Mouse (Mus musculus) embryonic fibroblast, embryonic 13.5 days (primary cell): Measurements from ENCODE around the gene Arpc2.

ENCODE experiments used
- CTCF ChIP-seq: IDR thresholded peaks from 2 replicates; pipeline ENCODE4 v1.5.1; 2011; ENCODE audit warnings: mild to moderate bottlenecking, control low read depth, low read length, moderate library complexity, borderline replicate concordance; ENCODE audit not compliant: insufficient read depth
- POLR2A ChIP-seq: IDR thresholded peaks from 2 replicates; pipeline ENCODE4 v1.6.1; 2011; ENCODE audit warnings: low read depth, mild to moderate bottlenecking, control low read depth, low read length, moderate library complexity

DNA sequence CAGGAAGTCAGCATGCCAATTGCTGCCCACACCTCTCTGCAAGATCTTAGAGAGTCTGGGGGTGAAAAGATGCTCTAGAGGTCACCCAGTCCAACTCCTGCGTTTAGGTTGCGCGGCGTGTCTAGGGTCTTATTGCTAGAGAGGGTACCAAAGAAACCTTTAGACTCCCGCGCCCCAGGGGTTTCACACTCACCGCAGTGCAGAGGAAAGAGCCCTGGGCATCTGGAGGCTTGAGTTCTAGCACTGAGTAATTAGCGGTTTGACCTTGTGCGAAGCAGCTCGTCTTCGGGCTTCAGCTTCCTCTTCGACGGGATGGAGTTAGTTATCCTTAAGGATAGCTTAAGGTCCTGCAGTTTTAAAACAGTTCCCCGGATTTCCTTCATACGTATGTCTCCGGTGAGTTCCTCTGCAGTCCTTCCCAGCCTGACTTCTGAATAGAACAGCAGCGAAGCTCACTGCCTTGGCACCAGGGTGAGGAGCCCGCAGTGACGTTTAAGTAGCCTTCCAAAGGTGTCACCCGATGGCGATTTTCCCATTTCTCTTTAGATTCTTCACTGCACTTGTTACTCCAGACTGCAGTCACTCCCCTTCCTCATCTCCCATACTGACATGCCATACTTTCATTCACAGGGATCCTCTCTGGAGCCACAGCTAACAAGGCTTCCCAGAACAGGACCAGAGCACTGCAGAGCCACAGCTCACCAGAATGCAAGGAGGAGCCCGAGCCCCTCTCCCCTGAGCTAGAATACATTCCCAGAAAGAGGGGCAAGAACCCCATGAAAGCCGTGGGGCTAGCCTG is 49.5 kb downstream of the Arpc2 start:
- no peak for TF ChIP-seq POLR2A
- TF ChIP-seq CTCF: no peak
